Mouse (Mus musculus) adipose tissue, adult 10 weeks (tissue): ENCODE results near the gene Ctsf. TPM values are rescaled to one million over a fixed set of nuclear protein-coding genes. Genes with fewer than 3 reads are reported as not detected.

Experiments used
- polyA plus RNA-seq: library from polyadenylated mRNA; stranded (reverse); fragments of 350-450 nt; fragmentation: Illumina TruSeq; extraction: RNeasy Lipid Tissue Mini Kit (QIAGEN cat#74804); gene quantifications from one replicate; pipeline ENCODE4 v1.2.3, GENCODE M21; 2014; ENCODE audit warnings: low read depth, low replicate concordance

The Ctsf gene
- polyA plus RNA-seq = 65.6 TPM

DNA sequence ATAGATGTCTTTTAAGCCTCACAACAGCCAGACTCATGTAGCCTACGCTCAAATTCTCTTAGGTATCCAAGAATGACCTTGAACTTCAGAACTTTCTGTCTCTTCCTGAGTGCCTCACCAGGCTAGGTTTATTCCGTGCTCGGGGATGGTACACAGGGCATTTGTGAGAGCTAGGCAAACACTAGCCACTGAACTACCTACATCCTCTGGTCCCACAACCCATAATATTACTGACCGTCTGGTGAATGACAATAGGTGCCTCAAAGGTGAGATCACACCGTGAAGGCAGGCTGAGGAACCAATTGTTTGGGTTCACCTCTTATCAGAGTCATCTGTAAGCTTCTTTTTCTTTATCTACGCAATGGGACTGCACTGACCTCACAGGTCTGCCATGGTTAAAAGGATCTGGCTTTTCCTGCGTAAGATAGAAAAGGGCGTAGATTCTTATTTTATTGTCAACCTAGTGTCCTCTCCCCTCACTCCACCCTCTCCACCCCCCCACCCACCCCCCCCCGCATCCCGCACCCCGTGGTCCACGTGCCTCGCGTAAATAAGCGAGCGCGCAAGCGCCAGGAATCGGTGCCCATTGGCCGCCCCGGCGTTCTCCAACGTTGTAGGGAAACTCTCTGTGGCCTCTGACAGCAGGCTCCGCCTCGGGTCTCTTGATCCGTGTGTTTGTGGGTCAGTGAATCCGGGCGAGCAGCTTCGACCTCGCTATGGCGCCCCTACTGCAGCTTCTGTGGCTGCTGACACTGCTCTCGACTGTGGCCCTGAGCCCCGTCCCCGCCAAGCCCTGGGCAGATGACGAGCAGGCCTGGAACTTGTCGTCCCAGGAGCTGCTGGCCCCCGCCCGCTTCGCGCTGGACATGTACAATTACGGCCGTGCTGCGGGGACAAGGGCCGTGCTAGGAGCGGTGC lies at the start of gene Ctsf:
Gene Ctsf, plus strand, starts transcription at position 579 of the 918 bp plus-strand sequence.

DNA sequence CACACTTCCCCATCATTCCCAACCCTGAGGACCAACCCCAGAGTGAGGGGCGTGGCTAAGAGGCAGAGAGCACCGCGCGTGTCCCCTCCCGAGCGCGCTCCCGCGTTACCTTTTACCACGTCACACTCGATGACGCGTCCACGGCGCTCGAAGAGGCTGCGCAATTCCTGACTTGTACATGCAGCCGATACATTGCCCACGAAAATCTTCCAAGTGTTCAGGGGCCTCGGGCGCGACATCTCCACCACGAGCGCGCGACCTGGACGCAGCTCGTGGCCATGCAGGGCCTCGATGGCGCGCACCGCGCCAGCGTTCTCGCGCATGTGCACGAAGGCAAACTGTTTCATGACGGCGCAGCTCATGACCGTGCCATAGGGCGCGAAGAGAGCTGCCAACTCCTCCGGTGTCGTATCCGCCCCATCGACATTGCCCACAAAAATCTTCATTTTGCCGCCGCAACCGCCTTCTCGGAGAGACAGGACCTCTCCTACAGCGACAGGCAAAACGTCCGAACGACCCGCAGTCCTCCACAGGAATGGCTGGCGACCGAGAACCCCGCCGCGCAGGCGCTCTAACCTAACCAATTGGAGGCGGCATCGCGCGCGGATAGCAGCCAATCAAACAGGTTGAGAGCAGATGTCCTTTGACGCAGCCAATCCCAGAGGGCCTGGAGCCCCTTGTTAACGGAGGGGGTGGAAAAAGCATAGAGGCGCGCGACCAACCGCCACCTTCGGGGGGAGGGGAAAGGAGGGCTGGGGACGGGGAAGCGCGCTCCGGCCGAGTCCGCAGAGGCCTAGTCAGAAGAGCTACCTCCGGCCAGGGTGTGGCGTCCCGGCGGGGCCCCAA lies 43.6 kb upstream of the Ctsf start, which contains the start of the genes Gm21992 and Rbm14:
Gene Gm21992, minus strand, starts transcription at position 550 of the 846 bp plus-strand sequence.
Gene Rbm14, minus strand, starts transcription at position 572 of the 846 bp plus-strand sequence.

GRCm38 (mm10) chr19:4839149-4839548 lies 15.8 kb upstream of the Ctsf start, which contains the start of the genes Ccs and Ccdc87:
Ccs (minus strand) TSS chr19:4839332.
Ccdc87 (plus strand) TSS chr19:4839366.

GRCm38 (mm10) chr19:4877785-4878184 lies 22.9 kb downstream of the Ctsf start, which contains the start of gene Actn3:
Actn3 (minus strand) TSS chr19:4877909.

DNA sequence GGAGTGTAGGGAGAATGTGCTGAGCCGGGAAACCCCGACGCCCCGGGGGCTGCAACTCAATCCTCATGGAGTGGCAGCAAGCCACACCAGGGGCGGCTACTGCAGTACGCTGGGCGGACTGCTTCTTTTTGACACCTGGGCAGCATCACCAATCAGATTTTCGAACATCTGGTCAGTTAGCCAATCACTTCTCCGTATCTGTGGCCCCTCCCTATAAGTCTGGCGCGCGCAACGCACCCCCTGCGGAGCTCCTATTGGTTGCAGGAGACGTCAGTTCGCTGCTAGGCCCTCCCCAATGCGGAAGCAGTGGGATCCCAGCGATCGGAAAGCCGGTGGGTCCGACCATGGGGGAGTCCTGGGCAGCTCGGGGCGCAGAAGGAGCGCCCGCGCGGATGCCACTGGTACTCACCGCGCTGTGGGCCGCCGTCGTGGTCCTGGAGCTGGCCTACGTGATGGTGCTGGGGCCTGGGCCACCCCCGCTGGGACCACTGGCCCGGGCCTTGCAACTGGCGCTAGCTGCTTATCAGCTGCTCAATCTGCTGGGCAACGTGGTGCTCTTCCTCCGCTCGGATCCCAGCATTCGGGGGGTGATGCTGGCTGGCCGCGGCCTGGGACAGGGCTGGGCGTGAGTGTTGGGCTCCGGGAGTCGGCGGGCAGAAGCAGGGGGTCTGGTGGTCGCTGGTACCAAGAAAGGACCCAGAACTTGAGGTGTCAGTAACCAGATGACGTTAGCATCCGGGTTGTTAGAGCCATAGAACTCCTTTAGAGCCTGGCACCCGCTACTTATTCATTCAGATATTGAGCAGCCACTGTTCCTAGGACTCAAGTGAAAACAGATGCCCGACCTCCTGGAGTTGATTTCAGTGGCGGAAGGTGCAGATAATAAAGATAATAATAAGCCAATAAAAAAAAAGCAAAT lies 23.7 kb downstream of the Ctsf start, which contains the start of gene Zdhhc24:
Gene Zdhhc24, plus strand, starts transcription at position 264 of the 919 bp plus-strand sequence.

GRCm38 (mm10) chr19:4905979-4906794 lies 51.3 kb downstream of the Ctsf start, which contains the start of gene Bbs1:
Bbs1 (minus strand) TSS chr19:4906628.

Other genes with a start within 250 kb of the Ctsf start
- gene Lrfn4, start 239.5 kb upstream of the Ctsf start, polyA plus RNA-seq = 6.9 TPM
- 27.8 TPM for gene Rce1, start 229.5 kb upstream of the Ctsf start, polyA plus RNA-seq
- 1.4 TPM for gene Gm960, start 156.5 kb upstream of the Ctsf start, polyA plus RNA-seq
- gene Sptbn2, start 144.0 kb upstream of the Ctsf start, polyA plus RNA-seq = 5.0 TPM
- 17.2 TPM for gene Rbm4b, start 98.6 kb upstream of the Ctsf start, polyA plus RNA-seq
- 20.7 TPM for gene Rbm4, start 61.2 kb upstream of the Ctsf start, polyA plus RNA-seq
- 7.9 TPM for gene Gm21992, start 43.5 kb upstream of the Ctsf start, polyA plus RNA-seq
- 16.7 TPM for gene Rbm14, start 43.5 kb upstream of the Ctsf start, polyA plus RNA-seq
- 62.9 TPM for gene Ccs, start 15.8 kb upstream of the Ctsf start, polyA plus RNA-seq
- 1.0 TPM for gene Ccdc87, start 15.8 kb upstream of the Ctsf start, polyA plus RNA-seq
- 3.4 TPM for gene Actn3, start 22.8 kb downstream of the Ctsf start, polyA plus RNA-seq
- 18.4 TPM for gene Zdhhc24, start 23.5 kb downstream of the Ctsf start, polyA plus RNA-seq
- gene Bbs1, start 51.5 kb downstream of the Ctsf start, polyA plus RNA-seq = 5.7 TPM
- 43.1 TPM for gene Dpp3, start 73.2 kb downstream of the Ctsf start, polyA plus RNA-seq
- gene Peli3, start 88.0 kb downstream of the Ctsf start, polyA plus RNA-seq = 3.9 TPM
- 77.2 TPM for gene Mrpl11, start 107.0 kb downstream of the Ctsf start, polyA plus RNA-seq
- 0.83 TPM for gene Npas4, start 135.2 kb downstream of the Ctsf start, polyA plus RNA-seq
- 1.8 TPM for gene Slc29a2, start 168.7 kb downstream of the Ctsf start, polyA plus RNA-seq
- gene B4gat1, start 183.7 kb downstream of the Ctsf start, polyA plus RNA-seq = 20.8 TPM
- gene AC124502.3, start 183.8 kb downstream of the Ctsf start, polyA plus RNA-seq = 1.9 TPM
- 34.8 TPM for gene Brms1, start 186.2 kb downstream of the Ctsf start, polyA plus RNA-seq
- gene Rin1, start 195.4 kb downstream of the Ctsf start, polyA plus RNA-seq = 3.6 TPM
- gene Cd248, start 212.9 kb downstream of the Ctsf start, polyA plus RNA-seq = 36.7 TPM
- 2.8 TPM for gene Tmem151a, start 230.4 kb downstream of the Ctsf start, polyA plus RNA-seq
- 71.7 TPM for gene Yif1a, start 233.4 kb downstream of the Ctsf start, polyA plus RNA-seq
- gene Cnih2, start 243.4 kb downstream of the Ctsf start, polyA plus RNA-seq = 1.6 TPM